Mouse (Mus musculus) hindbrain, embryonic 15.5 days (tissue): ENCODE measurements at regions not wholly inside any gene's neighbourhood (a gene's known extent, or its start where the extent isn't known, plus 50 kb on each side); places are given as distances from the start of the nearest gene placed in this dataset.
A peak's percentile ranks its signal among the peaks of the same experiment; 100 is the strongest.

Experiments
- ATAC-seq: fragments of 200-750 bp; cut with Nextera tagmentation; 2 replicates; pipeline ENCODE4 v1.8.0; 2017; ENCODE audit warnings: low read depth, moderate number of reproducible peaks, moderate TSS enrichment; ENCODE audit not compliant: low FRiP score
- H3K27ac ChIP-seq: fragments of 300-500 bp; sonication (generic); replicated peaks from 2 replicates; pipeline ENCODE4 v1.5.1; 2015; ENCODE audit warnings: mild to moderate bottlenecking, inconsistent platforms
- H3K27me3 ChIP-seq: fragments of 300-500 bp; sonication (generic); 2 replicates; pipeline ENCODE4 v1.6.1; 2015; ENCODE audit warnings: control low read depth, inconsistent platforms
- H3K36me3 ChIP-seq: fragments of 300-500 bp; sonication (generic); 2 replicates; pipeline ENCODE4 v1.6.1; 2015; ENCODE audit warnings: control low read depth, inconsistent platforms
- H3K4me1 ChIP-seq: fragments of 300-500 bp; sonication (generic); replicated peaks from 2 replicates; pipeline ENCODE4 v1.6.1; 2015; ENCODE audit warnings: control low read depth, inconsistent platforms
- H3K4me2 ChIP-seq: fragments of 300-500 bp; sonication (generic); 2 replicates; pipeline ENCODE4 v1.6.1; 2015; ENCODE audit warnings: moderate library complexity, mild to moderate bottlenecking, inconsistent platforms
- H3K4me3 ChIP-seq: fragments of 300-500 bp; sonication (generic); 2 replicates; pipeline ENCODE4 v1.5.1; 2015; ENCODE audit warnings: mild to moderate bottlenecking, inconsistent platforms
- H3K9ac ChIP-seq: fragments of 300-500 bp; sonication (generic); 2 replicates; pipeline ENCODE4 v1.6.1; 2015; ENCODE audit warnings: inconsistent platforms
- H3K9me3 ChIP-seq: fragments of 300-500 bp; sonication (generic); 2 replicates; pipeline ENCODE4 v1.6.1; 2016; ENCODE audit warnings: control low read depth, inconsistent platforms
- WGBS: fragments of 180-500 bp; shearing (Covaris S2); methylation state at CpG from one replicate; pipeline ENCODE4 v1.1.7; 2015; 5-methylcytosine and 5-hydroxymethylcytosine counted together

DNA sequence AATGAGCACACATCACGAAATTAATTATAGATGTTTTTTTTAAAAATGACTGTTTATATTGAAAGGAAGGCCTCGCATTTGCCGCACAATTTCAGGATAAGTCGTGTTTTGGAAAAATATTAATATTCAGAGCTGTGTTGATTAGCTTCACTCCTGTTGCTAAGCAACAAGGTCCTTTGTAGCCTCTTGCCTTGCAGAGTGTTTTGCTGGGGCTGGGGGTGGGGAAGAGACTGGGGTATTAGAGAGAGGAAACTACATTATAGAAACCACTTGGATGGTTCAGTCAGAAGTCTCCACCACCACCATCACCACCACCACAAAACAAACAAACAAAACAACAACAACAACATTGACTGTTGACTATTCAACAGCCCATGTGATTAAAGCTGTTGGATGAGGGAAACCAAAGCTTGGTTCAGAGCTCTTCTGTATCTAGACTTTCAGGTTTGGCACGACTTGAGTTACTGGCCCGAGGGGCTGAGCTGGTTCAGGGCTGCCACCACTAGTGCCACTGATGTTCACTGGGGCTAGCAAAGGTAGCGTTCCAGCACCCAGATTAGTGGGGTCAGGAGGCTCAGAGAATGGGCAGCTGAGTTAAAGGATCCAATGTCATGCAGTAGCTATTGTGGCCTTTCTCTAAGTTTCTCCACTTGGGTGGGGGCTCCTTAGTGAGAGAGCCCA, 195.3 kb upstream of the Atp6ap2 start:
- ATAC-seq: no peak

DNA sequence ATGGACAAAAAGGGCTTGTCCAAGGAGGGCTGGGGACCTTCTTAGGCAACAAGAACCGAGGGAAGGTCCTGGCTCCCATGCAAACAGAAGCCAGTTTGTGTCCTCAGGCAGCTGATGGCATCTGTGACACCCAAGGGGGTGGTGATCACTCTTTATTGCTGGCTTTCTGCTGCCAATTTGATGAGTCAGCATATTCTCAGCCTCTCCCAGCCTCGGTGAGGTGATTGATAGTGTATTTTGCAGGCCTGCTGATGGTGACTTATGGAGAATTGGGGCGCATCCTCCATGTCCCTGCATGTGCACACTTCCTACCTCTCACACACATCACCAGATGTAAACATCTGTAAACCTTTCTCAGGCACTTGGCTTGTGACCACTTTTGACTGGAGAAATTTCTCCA, 178.3 kb upstream of the Atp6ap2 start:
- ATAC-seq: no peak
- Histone ChIP-seq H3K4me3 (no peak overlapping the region), H3K36me3 (no peaks in the 10 kb centered on the region), H3K4me2 (no peak overlapping the region), H3K27me3 (no peaks in the 10 kb centered on the region), H3K9me3 (no peaks in the 10 kb centered on the region), H3K4me1 (no peaks in the 10 kb centered on the region), H3K9ac (no peak overlapping the region), H3K27ac (no peak overlapping the region)
- 56% methylated on average over 3 of the region's 3 CpGs for WGBS

More for the DNA sequence above, 195.3 kb upstream of the Atp6ap2 start:
- Histone ChIP-seq H3K36me3 (no peaks in the 10 kb centered on the region), H3K4me1 (no peaks in the 10 kb centered on the region), H3K27me3 (no peaks in the 10 kb centered on the region), H3K9ac (no peak overlapping the region), H3K4me2 (no peak overlapping the region), H3K27ac (peak overlapping the region; percentile 48; the same call in 1 of the 2 replicates), H3K4me3 (no peak overlapping the region), H3K9me3 (no peaks in the 10 kb centered on the region)
- 65% methylated on average over 7 of the region's 7 CpGs for WGBS

DNA sequence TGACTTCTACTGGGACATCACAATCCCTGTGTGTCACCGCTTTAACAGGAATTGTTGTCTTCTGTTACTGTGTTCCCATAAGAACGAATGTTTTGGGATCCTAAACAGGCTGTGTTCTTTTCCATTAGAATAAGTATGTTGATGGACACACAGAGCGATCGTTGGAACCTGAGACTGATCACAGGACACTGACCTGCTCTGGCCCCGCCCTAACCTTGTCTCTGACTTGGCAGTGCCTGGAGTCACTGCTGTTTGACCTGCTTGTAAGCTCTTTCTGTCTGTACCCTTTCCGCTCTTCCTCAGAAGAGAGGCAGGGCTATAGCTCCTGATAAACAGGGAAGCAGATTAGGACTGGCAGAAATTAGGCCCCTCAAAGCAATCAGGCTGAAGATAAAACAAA, 162.0 kb upstream of the Atp6ap2 start:
- Histone ChIP-seq H3K4me3 (no peak overlapping the region), H3K4me2 (no peak overlapping the region), H3K9ac (no peak overlapping the region), H3K27me3 (no peaks in the 10 kb centered on the region), H3K4me1 (no peaks in the 10 kb centered on the region), H3K36me3 (no peaks in the 10 kb centered on the region), H3K27ac (no peak overlapping the region), H3K9me3 (no peaks in the 10 kb centered on the region)
- WGBS: 78% methylated on average over 6 of the region's 6 CpGs
- ATAC-seq: no peak

DNA sequence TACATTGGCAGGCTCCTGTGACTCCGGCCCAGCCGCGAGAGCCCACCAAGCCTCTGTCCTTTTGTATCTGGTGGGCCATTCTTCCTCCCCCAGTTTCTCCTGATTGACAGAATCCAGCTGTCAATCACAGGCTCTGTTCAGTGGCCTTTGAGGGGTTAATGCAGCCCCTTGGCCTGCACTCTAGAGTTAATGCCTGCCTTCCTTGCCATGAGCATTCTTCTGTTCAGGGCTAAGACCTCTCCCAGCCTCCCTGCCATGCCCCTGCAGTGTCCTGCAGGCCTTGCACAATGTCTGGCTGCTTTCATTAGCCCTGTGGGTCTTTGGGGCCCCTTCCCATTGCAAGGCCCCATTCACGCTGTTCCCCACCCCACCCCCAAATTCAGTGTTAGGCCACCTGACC, 160.9 kb upstream of the Atp6ap2 start:
- 44% methylated on average over 4 of the region's 4 CpGs for WGBS
- H3K4me3 ChIP-seq: no peak overlapping the region
- H3K9me3 ChIP-seq: no peaks in the 10 kb centered on the region
- H3K9ac ChIP-seq: no peak overlapping the region
- no peaks in the 10 kb centered on the region for H3K27me3 ChIP-seq
- H3K4me1 ChIP-seq: no peaks in the 10 kb centered on the region
- no peak overlapping the region for H3K27ac ChIP-seq
- H3K4me2 ChIP-seq: no peak overlapping the region
- no peaks in the 10 kb centered on the region for H3K36me3 ChIP-seq
- no peak for ATAC-seq

DNA sequence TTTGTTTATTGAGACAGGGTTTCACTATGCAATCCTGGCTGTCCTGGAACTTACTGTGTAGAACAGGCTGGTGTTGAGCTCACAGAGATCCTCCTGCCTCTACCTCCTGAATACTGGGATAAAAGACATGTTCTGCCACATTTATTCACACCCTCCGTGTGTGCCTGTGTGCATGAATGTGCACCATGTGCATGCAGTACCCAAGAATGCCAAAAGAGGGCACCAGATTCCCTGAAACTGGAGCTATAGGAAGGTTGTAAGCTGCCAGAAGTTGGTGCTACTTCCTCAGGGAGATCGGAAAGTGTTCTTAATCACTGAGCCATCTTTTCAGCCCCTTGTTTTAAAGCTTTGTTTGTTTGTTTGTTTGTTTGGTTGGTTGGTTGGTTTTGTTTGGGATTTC, 155.3 kb upstream of the Atp6ap2 start:
- no peak for ATAC-seq
- Histone ChIP-seq H3K27me3 (no peaks in the 10 kb centered on the region), H3K4me3 (no peak overlapping the region), H3K36me3 (no peaks in the 10 kb centered on the region), H3K4me2 (no peak overlapping the region), H3K27ac (no peak overlapping the region), H3K9ac (no peak overlapping the region), H3K9me3 (no peaks in the 10 kb centered on the region), H3K4me1 (no peaks in the 10 kb centered on the region)
- WGBS: 97% methylated on average over 2 of the region's 2 CpGs

DNA sequence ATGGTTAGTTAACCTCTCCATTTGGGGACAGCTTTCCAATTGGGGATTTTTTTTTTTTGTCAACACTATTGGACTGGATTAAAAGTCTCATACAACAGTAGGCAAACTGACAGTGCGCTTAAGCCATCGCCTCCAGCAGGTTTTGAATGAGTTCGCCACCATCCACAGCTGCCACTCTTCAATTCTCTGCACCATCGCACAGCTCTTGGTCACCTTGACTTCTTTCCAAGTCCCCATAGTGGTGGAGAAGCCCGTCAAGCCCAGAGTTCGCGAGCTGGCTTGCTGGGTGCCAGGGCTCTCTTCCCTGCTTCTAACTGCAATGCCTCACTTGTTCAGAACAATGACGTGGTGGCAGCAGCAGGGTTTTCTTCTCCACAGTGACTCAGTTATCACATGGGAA, 151.9 kb upstream of the Atp6ap2 start:
- H3K4me3 ChIP-seq: no peak overlapping the region
- H3K4me1 ChIP-seq: no peaks in the 10 kb centered on the region
- no peaks in the 10 kb centered on the region for H3K27me3 ChIP-seq
- no peak overlapping the region for H3K4me2 ChIP-seq
- 58% methylated on average over 8 of the region's 8 CpGs for WGBS
- no peaks in the 10 kb centered on the region for H3K36me3 ChIP-seq
- no peak overlapping the region for H3K9ac ChIP-seq
- H3K27ac ChIP-seq: no peak overlapping the region
- ATAC-seq: no peak; the same call in 1 of the 2 replicates
- H3K9me3 ChIP-seq: no peaks in the 10 kb centered on the region

DNA sequence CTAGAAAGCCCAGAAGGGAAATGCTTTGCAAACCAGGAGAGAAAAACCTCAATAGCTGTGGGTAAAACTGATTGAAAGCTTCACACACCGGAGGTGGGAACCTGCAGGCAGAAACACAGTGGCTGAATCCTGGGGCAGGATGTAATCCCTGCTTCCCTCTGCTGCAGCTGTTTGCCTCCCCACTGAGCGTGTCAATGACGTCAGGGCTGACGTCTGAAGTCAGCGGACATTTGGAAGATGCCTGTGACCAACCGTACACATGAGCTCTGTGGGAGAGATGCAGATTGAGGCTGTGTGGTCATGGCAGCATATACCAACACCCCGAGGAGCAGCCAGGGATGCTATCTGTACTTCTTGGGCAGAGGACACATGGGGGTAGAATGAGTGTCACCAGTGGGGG, 151.5 kb upstream of the Atp6ap2 start:
- Histone ChIP-seq H3K4me3 (no peak overlapping the region), H3K4me1 (no peaks in the 10 kb centered on the region), H3K9ac (no peak overlapping the region), H3K36me3 (no peaks in the 10 kb centered on the region), H3K4me2 (no peak overlapping the region), H3K9me3 (no peaks in the 10 kb centered on the region), H3K27me3 (no peaks in the 10 kb centered on the region), H3K27ac (no peak overlapping the region)
- ATAC-seq: no peak
- WGBS: 33% methylated on average over 7 of the region's 7 CpGs

DNA sequence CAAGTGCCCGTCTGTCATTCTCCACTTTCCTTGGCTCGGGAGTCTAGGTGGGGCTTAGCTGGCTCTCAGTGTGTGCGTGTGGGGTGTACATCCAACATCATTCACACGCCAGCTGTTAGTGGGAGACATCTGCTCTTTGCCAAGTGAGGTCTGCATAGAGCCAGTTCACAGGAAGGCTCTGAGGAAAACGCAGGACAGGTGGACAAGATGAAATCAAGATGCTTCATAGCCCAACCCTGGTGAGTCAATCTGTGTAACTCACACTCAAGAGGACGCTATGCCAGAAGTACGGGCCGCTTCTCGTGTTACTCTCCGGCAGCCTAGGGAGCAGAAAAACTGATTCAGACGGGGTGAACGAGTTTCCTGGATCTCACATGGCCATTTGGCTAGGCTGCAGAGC, 148.2 kb upstream of the Atp6ap2 start:
- Histone ChIP-seq H3K4me1 (no peaks in the 10 kb centered on the region), H3K4me2 (no peak overlapping the region), H3K9ac (no peak overlapping the region), H3K27me3 (no peaks in the 10 kb centered on the region), H3K27ac (no peak overlapping the region), H3K4me3 (no peak overlapping the region), H3K36me3 (no peaks in the 10 kb centered on the region), H3K9me3 (no peaks in the 10 kb centered on the region)
- no peak for ATAC-seq
- 78% methylated on average over 12 of the region's 12 CpGs for WGBS

DNA sequence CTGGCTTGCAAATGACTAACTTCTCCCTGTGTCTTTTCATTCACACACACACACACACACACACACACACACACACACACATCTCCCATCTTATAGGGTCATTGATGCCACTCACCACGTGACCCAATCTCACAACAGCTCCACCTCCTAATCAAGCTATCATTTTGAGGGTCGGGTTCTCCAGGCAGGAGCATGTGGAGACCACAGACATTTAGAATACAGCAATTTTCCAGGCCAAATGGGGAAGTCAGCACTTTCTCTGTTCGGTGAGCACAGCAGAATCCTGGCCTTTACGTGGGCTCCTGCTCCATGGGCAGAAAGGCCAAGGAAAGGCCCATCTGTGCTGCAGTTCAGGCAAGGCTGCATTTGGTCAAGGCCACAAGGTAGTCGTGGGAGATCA, 143.8 kb upstream of the Atp6ap2 start:
- no peak for ATAC-seq
- Histone ChIP-seq H3K9me3 (no peaks in the 10 kb centered on the region), H3K4me3 (no peak overlapping the region), H3K27ac (no peak overlapping the region), H3K4me1 (no peaks in the 10 kb centered on the region), H3K36me3 (no peaks in the 10 kb centered on the region), H3K27me3 (no peaks in the 10 kb centered on the region), H3K4me2 (no peak overlapping the region), H3K9ac (no peak overlapping the region)
- WGBS: 73% methylated on average over 5 of the region's 5 CpGs

DNA sequence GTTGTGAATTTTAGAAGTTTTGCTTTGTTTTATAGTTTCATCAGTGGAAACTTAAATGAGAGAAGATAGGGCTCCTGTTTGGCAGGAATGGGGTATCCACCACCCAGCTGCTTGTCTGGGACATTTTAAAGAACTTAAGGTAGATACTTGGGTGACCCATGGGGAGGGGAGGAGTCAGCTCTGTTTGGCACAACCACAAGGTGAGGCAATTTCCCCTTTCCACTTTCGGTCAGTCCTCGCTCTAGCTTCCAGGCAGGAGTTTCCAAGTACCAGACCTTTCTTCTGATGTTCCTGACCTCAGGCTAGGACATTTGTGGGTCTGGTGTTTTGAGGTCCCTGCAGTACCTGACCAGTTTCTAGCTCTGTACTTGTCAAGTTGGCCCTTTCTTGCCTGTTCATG, 142.5 kb upstream of the Atp6ap2 start:
- WGBS: 93% methylated on average over 2 of the region's 2 CpGs
- ATAC-seq: no peak

DNA sequence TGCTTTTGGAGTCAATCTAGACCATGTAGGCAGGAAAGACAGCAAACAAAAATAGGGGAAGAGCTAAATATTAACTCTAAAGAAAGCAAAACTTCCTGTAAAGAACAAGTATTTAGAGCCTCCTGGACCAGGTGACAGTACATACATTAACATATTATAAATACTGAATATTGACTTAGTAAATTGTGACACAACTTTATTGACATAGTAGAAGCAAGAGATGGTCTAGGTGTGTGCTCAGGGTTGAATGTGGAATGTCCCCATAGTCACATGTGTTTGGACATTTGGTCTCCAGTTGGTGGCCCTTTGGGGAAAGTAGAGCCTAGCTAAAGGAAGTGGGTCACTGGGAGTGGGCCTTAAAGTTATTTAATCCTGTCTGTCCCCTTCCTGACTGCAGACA, 139.6 kb upstream of the Atp6ap2 start:
- H3K9ac ChIP-seq: no peak overlapping the region
- no peaks in the 10 kb centered on the region for H3K4me1 ChIP-seq
- no peaks in the 10 kb centered on the region for H3K27me3 ChIP-seq
- no peak overlapping the region for H3K4me3 ChIP-seq
- ATAC-seq: no peak
- no peak overlapping the region for H3K27ac ChIP-seq
- no peaks in the 10 kb centered on the region for H3K36me3 ChIP-seq
- no peaks in the 10 kb centered on the region for H3K9me3 ChIP-seq
- no peak overlapping the region for H3K4me2 ChIP-seq

More for the DNA sequence above, 142.5 kb upstream of the Atp6ap2 start:
- Histone ChIP-seq H3K9me3 (no peaks in the 10 kb centered on the region), H3K27ac (no peak overlapping the region), H3K4me1 (no peaks in the 10 kb centered on the region), H3K36me3 (no peaks in the 10 kb centered on the region), H3K4me2 (no peak overlapping the region), H3K4me3 (no peak overlapping the region), H3K9ac (no peak overlapping the region), H3K27me3 (no peaks in the 10 kb centered on the region)

DNA sequence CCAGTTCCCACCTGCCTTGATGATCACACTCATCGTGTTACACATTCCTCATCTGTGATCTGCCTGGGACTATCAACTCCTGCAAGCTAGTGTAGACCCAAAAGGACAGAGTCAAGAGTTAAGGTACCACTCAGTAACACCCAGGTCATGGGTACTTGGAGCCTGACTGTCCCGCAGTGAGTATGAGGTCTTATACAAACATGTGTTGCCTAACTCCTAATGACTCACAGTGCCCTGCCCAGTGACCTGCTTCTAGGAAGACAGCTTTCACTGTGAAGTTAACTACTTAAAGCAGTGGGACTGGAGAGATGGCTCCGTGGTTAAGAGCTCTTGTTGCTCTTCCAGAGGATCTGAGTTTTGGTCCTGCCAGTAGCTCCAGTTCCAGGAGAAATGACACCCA, 137.9 kb upstream of the Atp6ap2 start:
- Histone ChIP-seq H3K4me2 (no peak overlapping the region), H3K27ac (no peak overlapping the region), H3K27me3 (no peaks in the 10 kb centered on the region), H3K36me3 (no peaks in the 10 kb centered on the region), H3K9ac (no peak overlapping the region), H3K4me1 (no peaks in the 10 kb centered on the region), H3K4me3 (no peak overlapping the region), H3K9me3 (no peaks in the 10 kb centered on the region)
- no peak for ATAC-seq
- WGBS: 90% methylated on average over 3 of the region's 3 CpGs
